Mouse (Mus musculus) cerebellum, postnatal 14 days (tissue): Measurements from ENCODE around the gene Btbd11.

Source experiments
- DNase-seq, 2 experiments: peaks; one replicate each; pipeline ENCODE4 v3.0.0; 2021; ENCODE audit warnings: mixed read lengths in 2 of 2

The Btbd11 gene

DNA sequence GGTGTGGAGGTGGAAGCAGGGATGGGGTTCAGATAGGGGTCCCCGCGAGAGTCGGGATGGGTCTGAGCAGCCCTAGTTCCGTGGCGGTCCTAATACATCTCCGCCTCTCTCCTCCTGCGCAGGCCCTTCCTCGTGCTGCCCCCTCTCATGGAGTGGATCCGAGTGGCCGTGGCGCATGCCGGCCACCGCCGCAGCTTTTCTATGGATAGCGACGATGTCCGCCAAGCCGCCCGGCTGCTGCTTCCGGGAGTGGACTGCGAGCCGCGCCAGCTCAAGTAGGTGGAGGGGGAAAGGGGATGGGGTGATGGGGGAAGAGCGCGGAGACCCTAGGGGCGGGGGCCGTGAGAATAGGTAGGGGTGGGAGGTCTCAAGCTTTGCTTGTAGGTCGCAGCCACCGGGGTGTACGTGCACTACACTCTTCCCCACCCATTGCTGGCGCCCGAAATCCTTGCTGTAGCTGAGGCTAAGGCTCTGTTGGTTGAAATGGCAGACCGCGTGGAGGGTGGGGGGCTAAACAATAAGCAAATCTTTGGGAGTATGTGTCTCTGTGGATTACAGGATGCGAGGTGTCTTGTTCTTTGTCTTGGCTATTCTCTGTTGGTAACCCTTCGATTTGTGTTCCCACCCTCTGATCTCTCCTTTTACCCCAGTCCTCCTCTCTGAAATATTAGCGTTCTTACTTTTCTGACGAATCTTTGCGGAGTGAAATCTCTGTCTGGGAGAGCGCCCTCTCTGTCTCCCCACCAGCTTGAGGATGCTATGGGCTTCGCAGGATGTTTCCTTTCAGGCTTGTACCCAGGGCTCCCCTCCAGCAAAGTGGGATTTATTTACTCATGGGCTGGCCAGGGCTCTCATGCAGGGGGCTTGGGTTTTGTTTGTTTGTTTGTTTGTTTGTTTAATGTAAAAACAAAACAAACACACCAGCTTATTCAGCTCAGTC, 212.3 kb downstream of the Btbd11 start:
- DNase-seq: peak; percentile 58 to 69

- peak in 1 of 2 experiments; percentile 41 for DNase-seq
Measured at GRCm38 (mm10) chr10:85602546-85602945, 215.9 kb downstream of the Btbd11 start.

DNA sequence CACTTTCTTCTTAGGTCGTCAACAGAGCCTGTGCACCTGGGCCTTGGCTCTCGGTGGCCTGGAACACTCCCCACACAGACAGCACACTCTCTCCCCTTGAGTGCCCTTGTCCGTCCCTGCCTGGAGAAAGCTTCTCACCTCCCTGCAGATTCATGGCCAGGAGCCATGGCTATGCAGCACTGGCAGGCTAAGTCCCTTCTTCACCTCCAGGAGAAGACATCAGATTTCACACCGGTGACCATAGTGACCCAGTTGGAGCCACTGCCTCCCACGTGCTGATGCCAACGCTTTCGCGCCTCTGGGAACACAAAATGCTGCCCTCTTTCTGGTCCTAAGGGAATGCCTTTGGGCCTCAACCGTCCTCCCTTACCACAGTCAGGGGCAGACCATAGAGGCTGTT, 217.9 kb downstream of the Btbd11 start:
- peak; percentile 60 to 63 for DNase-seq

DNA sequence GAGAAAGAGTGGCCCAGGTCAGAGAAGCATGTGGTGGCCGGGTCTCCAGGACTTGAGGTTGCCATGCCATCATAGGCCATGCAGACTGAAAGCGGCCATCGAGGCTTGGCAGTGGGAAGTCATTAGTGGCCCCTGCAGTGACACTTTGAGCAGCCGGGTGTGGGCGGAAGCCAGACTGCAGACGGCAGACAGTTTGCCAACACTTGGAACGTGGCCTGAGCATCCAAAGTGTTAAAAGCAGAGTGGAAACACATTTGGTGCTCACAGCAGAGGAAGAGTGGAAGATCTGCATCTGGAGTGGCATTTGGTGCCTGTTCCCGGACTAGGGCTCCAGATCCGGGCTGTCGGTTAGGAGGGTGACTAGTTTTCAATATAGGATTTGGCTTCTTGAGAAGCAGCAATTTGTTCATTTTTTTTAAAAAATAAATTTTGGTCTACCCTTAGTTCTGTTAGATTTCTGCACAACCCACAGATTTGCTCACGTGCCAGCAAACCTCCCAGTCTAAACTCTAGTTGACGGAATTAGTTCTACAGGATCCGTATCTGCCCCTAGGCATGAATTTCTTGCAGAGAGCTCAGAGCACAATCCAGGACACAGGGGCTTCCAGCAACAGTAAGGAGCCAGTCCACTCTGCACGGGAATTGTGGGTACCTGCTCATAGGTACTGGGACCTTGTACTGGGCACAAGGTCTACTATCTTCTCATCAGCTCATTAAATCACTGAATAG, 222.1 kb downstream of the Btbd11 start:
- DNase-seq: peak; percentile 87 to 88

DNA sequence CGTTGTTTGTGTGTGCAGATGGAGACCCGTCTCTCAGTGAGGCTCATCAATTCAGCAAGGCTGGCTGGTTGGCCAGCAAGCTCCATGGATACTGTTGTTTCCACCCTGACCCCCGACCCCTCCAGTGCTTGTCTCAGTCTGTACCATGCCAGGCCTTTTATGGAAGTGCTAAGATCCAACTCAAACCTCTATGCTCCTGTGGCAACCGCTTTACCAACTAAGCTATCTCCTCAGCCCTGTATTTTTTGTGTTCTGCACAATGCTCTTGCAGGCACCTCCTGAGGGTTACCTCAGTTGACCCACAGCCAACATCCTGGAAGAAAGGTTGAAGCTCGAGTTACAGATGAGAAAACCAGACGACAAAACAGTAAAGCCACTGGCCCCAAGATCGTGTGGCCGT, 230.5 kb downstream of the Btbd11 start:
- no peak for DNase-seq

DNA sequence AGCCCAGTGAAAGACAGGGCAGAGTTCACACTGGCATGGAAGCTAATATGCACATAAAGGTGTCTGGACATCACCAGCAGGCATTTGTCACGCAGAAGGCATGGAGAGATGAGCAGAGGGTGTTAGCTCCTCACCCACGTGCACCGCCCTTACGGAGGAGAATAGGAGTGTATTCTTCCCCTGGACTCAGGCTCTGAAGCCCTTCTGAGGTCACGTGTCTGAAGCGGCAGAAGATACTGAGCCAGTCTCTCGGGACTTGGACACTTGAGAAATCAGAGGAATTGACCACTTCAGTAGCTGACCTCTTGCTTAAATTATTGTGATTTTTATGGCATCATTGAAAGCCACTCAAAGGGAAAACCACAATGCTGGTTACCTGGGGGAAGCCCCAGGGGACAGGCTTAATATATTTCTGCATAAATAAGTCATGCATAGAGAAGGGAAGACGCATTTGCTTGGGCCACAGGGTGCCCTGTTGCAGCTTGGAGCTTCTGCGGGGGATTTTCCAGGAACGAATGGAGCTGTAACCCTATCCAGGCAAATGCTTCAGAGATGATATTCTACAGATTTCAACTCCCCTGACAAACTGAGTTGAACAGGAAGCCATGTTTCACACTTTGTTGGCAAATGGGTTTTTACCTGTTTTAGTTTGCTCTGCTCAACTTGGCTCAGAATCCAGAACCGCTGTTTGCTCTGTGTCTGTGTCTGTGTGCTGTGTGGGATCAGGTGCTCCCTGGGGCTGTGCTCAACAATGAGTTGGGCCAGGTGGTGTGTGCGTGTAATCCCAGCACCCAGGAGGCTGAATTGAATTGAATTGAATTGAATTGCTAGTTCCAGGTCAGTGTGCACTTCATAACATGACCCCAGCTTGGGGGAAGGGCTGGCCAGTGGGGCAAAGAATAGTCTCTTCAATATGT, 231.1 kb downstream of the Btbd11 start:
- no peak for DNase-seq

DNA sequence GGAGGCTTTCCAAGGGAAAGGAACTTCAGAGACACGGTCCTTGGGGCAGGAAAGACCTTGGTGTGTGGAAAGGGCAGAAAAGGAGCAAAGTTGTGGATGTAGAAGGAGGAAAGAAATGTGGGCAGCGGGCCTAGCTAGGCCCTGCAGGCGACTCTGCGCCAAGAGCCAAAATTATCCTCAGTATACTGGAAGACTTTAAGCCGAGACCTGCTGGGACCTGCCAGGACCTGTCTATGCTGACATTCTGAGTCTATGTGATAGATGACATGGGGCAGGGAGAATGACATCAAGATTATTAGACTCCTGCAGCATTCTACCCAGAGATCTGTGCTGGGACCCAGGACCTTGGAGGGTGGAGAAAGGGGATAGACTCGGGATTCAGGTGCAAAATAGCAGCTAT, 234.5 kb downstream of the Btbd11 start:
- no peak for DNase-seq

- peak; percentile 79 for DNase-seq
Measured at GRCm38 (mm10) chr10:85624504-85625169, 238.0 kb downstream of the Btbd11 start.

DNA sequence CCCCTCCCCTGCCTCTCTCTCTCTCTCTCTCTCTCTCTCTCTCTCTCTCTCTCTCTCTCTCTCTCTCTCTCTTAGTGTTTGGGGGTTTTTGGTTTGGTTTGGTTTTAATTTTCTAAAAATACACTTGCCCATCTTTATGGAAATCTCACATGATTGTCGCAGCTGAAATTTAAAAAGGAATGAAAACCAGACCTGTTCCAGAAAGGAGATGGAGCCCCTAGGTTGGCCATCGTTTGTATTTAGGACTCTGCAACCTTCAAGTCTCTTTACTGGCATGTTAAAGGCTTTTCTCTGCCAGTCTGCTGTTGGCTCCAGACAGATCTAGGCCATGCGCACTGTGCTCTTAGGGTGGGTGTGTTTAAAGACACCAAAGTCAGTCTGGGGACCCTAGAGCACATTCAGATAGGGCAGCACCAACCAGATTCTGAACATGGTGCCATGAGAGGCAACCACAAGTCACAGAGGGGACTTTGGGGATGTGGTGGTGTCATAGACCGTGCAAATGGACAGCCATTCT, 238.6 kb downstream of the Btbd11 start:
- DNase-seq: peak; percentile 54 to 55

GRCm38 (mm10) chr10:85632030-85632429, 245.4 kb downstream of the Btbd11 start:
- no peak for DNase-seq

- no peak for DNase-seq
Measured at GRCm38 (mm10) chr10:85633577-85633976, 247.0 kb downstream of the Btbd11 start.

- DNase-seq: no peak
Measured at GRCm38 (mm10) chr10:85637580-85637979, 251.0 kb downstream of the Btbd11 start.

- no peak for DNase-seq
Measured at GRCm38 (mm10) chr10:85638141-85638540, 251.5 kb downstream of the Btbd11 start.

DNA sequence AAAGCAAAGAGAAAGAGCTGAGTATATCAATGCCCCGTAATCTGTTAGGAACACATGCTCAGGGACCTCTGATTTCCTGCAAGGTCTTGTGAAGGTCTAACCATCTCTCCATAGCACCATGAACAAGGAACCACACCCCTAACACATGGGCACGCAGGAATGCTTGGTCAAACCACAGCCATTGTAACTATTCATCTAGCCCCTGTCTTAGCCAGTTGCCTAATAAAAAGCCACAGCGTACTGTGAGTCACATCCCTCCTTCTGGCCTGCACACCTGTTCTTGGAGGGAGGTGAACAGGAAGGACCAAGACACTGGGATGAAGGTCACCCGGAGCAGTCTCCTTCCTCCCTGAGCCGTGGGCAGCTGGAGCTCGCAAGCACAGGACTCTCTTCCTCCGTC, 253.0 kb downstream of the Btbd11 start:
- no peak for DNase-seq

GRCm38 (mm10) chr10:85640408-85640807, 253.8 kb downstream of the Btbd11 start:
- no peak for DNase-seq

DNA sequence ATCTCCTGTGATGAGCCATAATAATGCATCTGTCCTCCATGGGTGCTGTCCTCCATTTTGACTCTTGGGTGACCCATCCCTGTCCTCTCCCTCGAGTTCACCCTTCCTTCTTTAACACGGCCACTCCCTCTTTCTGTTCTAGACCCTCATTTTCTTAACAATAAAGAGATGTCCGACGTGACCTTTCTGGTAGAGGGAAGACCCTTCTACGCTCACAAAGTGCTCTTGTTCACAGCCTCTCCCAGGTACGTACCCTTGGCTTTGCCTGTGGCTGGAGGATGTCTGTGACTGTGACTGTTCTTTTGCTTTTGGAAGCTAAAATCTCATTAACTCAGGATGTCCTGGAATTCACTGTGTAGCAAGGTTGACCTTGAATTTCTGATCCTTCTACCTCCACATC, 258.7 kb downstream of the Btbd11 start:
- DNase-seq: no peak

DNA sequence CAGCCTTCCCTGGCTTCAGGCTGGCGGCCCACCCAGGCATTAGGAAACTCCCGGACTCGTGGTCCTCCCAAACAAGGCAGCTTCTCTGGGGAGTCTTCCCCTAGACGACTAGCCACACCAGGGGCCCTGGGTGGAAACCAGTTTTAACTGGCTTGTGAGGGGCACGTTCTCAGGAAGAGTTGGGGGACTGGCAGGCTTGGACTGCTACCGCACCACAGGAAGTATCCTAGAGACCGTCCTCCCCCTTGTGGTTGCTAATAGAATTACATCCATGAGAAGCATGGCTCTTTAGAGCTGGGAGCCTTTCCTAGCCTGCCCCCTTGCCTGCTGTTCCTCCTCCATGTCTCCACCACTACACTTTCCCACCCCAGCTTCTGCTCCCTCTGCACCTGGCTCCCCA, 265.1 kb downstream of the Btbd11 start:
- peak; percentile 75 for DNase-seq

- peak; percentile 9 to 25 for DNase-seq
Measured at GRCm38 (mm10) chr10:85655881-85656280, 269.3 kb downstream of the Btbd11 start.

- DNase-seq: no peak
Measured at GRCm38 (mm10) chr10:85657886-85658285, 271.3 kb downstream of the Btbd11 start.

GRCm38 (mm10) chr10:85673512-85673921, 286.9 kb downstream of the Btbd11 start:
- no peak for DNase-seq

DNA sequence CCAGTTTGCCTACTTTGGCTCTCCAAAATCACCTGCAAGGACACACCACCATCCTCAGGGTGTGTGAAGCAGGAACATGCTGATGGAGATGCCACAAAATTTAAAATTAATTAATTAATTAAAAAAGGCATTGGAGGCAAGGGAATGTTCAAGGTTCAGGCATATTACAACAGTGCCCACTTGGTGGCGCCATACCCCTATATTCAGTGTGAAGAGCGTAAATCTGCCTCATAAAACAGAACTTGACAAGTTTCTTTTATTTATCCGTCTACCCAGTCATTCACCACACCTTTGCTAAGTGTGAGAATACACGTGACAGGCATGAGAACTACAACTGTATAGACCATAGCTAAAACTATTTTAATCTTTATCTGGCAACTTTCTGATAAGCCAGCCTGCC, 292.0 kb downstream of the Btbd11 start:
- DNase-seq: peak; percentile 79 to 85

DNA sequence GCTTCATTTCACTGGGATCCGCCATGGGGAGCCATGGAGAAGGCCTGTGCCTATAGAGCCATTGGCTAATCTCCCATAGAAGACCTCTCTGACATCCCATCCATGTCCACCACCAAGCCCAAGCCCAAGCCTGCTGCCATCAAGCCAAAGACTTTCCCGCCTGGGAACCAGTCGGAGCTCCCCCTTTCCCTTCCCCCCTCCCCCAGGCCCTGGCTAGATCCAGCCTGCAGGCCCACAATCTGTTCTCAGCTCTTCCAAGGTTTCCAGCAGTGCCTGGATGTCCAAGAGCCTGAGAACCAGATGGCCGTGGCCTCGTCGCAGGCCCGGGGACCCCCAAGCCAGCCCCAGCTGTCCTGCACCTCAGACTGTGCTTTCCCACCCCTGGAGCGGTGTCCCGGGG, 295.8 kb downstream of the Btbd11 start:
- peak in 1 of 2 experiments; percentile 29 for DNase-seq
